Mouse (Mus musculus): Measurements from ENCODE around the gene Unc93a.
"Not testable (repeated sequence)": the region's sequence is repeated elsewhere in the genome, so short reads cannot be mapped to it uniquely, and the experiment has no call there.

Gene Unc93a

DNA sequence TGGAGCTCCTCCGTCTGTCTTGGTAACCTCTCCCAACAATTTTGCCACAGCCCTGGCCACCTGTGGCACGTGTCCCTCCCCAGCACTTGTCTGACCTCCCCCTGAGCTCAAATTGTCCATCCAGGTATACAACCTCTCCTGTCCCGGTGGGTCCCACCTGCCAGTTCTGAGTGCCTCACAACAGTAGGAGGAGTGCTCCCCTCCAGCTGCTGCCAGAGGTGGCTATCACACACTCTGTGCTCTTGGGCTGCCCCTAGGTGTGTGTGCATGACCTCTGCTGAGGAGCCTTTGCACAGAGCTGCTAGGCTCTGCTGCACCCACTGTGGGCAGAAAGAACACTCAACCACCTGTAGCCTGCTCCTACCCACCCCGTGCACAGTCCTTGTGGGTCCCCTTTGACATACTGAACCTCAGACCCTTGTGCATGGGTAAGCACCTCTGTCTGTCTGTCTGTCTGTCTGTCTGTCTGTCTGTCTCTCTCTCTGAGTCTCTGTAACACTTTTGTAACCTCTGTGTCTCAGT, 63.7 kb downstream of the Unc93a start:
- not testable (repeated sequence) for DNase-seq (ENCODE audit: low spot score)

DNA sequence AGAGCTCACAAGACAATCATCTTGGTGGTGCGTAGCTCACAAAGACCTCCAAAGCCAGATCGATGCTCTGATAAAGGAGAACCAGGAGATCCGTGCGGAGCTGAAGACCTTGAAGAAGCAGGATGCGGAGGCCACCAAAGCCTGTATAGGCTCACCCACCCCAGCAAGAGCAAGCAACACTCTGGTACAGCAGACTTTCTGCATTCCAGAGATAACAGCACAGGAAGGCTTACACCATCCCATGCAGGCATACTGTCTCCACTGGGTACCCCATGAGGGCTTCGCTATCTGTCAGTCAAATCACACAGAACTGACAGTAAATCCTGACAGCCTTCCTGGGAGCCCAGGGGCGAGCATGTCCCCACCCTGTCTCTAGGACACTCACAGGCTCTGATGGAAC, 68.7 kb downstream of the Unc93a start:
- not testable (repeated sequence) for DNase-seq (ENCODE audit: low spot score)

DNA sequence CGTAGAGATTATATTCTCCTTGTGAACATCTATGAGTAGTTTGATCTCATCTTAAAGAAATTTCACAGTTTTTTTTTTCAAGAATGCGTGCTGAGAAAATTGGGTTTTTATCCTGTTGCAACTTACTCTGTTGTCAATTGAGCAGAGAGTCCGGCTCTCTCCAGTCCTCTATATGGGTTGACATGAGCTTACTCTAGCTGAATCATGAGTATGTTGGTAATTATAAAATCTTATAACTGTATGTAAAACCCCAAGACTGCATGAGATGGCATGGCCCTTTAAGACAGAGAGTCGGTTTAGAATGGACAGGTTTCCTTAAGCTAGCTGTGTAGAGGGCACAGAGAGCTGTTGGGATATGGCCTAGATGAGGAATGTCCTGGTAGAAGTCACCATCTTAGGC, 70.8 kb downstream of the Unc93a start, which contains the start of gene Tcp10b:
Gene Tcp10b (plus strand): TSS at position 301 of the 400 bp plus-strand sequence.
- not testable (repeated sequence) for DNase-seq (ENCODE audit: low spot score)

Measured in ovary, postnatal 10 days (tissue).